Mouse (Mus musculus) myocyte (in vitro differentiated cells): Measurements from ENCODE around the gene Tnip3. TPM values are rescaled to one million over a fixed set of nuclear protein-coding genes. Genes with fewer than 3 reads are reported as not detected.

Experiments
- H3K27me3 ChIP-seq: one replicate; pipeline ENCODE4 v1.6.1; 2011; ENCODE audit not compliant: control insufficient read depth, insufficient read depth, insufficient read length
- H3K36me3 ChIP-seq: one replicate; pipeline ENCODE4 v1.6.1; 2011; ENCODE audit not compliant: control insufficient read depth, insufficient read depth
- H3K4me2 ChIP-seq: one replicate; pipeline ENCODE4 v1.6.1; 2011; ENCODE audit warnings: low read depth, control low read depth
- H3K4me3 ChIP-seq: one replicate; pipeline ENCODE4 v1.5.1; 2011; ENCODE audit warnings: mild to moderate bottlenecking, control low read depth, moderate library complexity
- H3K79me2 ChIP-seq: one replicate; pipeline ENCODE4 v1.6.1; 2011; ENCODE audit not compliant: control insufficient read depth, insufficient read depth
- H3ac ChIP-seq: one replicate; pipeline ENCODE4 v1.6.1; 2011; ENCODE audit not compliant: control insufficient read depth, insufficient read length
- CEBPB ChIP-seq: IDR thresholded peaks from 2 replicates; pipeline ENCODE4 v1.6.1; 2011; ENCODE audit warnings: mild to moderate bottlenecking, moderate library complexity; ENCODE audit not compliant: poor library complexity, insufficient read depth, severe bottlenecking
- E2F4 ChIP-seq: IDR thresholded peaks from one replicate; pipeline ENCODE4 v1.6.1; 2011; ENCODE audit warnings: mild to moderate bottlenecking, control low read depth, moderate library complexity; ENCODE audit not compliant: insufficient read depth
- MAX ChIP-seq: IDR thresholded peaks from one replicate; pipeline ENCODE4 v1.6.1; 2011; ENCODE audit warnings: low read depth, mild to moderate bottlenecking, control low read depth
- MYOD1 ChIP-seq, 3 experiments: IDR thresholded peaks; one replicate each; pipeline ENCODE4 v1.6.1; 2011; ENCODE audit warnings: control low read depth in 2 of 3, low read depth in 2 of 3, mild to moderate bottlenecking in 2 of 3, moderate library complexity in 1 of 3; ENCODE audit not compliant: insufficient read length in 2 of 3, control insufficient read depth in 1 of 3
- MYOG ChIP-seq, 3 experiments: IDR thresholded peaks; one replicate each; pipeline ENCODE4 v1.6.1; 2011; ENCODE audit warnings: control low read depth in 2 of 3, low read depth in 2 of 3, mild to moderate bottlenecking in 2 of 3; ENCODE audit not compliant: insufficient read length in 2 of 3, control insufficient read depth in 1 of 3, insufficient read depth in 1 of 3
- POLR2A ChIP-seq: IDR thresholded peaks from one replicate; pipeline ENCODE4 v1.6.1; 2011; ENCODE audit warnings: low read depth, mild to moderate bottlenecking, control low read depth, moderate library complexity; ENCODE audit not compliant: insufficient read length
- POLR2AphosphoS2 ChIP-seq: IDR thresholded peaks from one replicate; pipeline ENCODE4 v1.6.1; 2011; ENCODE audit warnings: low read depth, control low read depth; ENCODE audit not compliant: insufficient read length
- REST ChIP-seq: IDR thresholded peaks from one replicate; pipeline ENCODE4 v1.6.1; 2011; ENCODE audit warnings: mild to moderate bottlenecking, control low read depth, moderate library complexity; ENCODE audit not compliant: insufficient read depth, insufficient read length
- SRF ChIP-seq: IDR thresholded peaks from one replicate; pipeline ENCODE4 v1.6.1; 2011; ENCODE audit warnings: low read depth; ENCODE audit not compliant: control insufficient read depth, insufficient read length
- TCF12 ChIP-seq: IDR thresholded peaks from one replicate; pipeline ENCODE4 v1.6.1; 2011; ENCODE audit warnings: mild to moderate bottlenecking, control low read depth; ENCODE audit not compliant: poor library complexity, insufficient read depth, severe bottlenecking
- TCF3 ChIP-seq: IDR thresholded peaks from one replicate; pipeline ENCODE4 v1.6.1; 2011; ENCODE audit warnings: low read depth, control low read depth; ENCODE audit not compliant: insufficient read length
- USF1 ChIP-seq: IDR thresholded peaks from one replicate; pipeline ENCODE4 v1.6.1; 2011; ENCODE audit warnings: low read depth, mild to moderate bottlenecking, control low read depth, moderate library complexity
- polyA plus RNA-seq: library from polyadenylated mRNA; unstranded; fragments of >200 nt; fragmentation: generic; extraction: Trizol; gene quantifications from one replicate; pipeline ENCODE4 v1.2.1, GENCODE M21; 2012; ENCODE audit warnings: missing spikeins

Tnip3 gene
- polyA plus RNA-seq, 1 experiment, result 0.02 TPM

- H3K4me3 ChIP-seq, result no peak overlapping the region
- no peaks in the 10 kb centered on the region for H3K79me2 ChIP-seq
- no peak overlapping the region for H3ac ChIP-seq
- no peaks in the 10 kb centered on the region for H3K27me3 ChIP-seq
- no peak overlapping the region for H3K4me2 ChIP-seq
- H3K36me3 ChIP-seq, result no peaks in the 10 kb centered on the region
- no peak for TF ChIP-seq POLR2A
- TF ChIP-seq TCF12, result no peak
- TF ChIP-seq MYOG (IDR thresholded peaks at IDR 0.05; ENCODE audit: control insufficient read depth in 1 of 3, insufficient read depth in 1 of 3, insufficient read length in 2 of 3, low read depth in 2 of 3), result no peak
- no peak for TF ChIP-seq REST
- no peak for TF ChIP-seq SRF
- TF ChIP-seq TCF3, result no peak
- no peak for TF ChIP-seq CEBPB
- no peak for TF ChIP-seq USF1
- no peak for TF ChIP-seq POLR2AphosphoS2
- TF ChIP-seq E2F4, result no peak
- no peak for TF ChIP-seq MAX
- no peak for TF ChIP-seq MYOD1 (IDR thresholded peaks at IDR 0.05; ENCODE audit: control insufficient read depth in 1 of 3, insufficient read length in 2 of 3, low read depth in 2 of 3)
Measured at GRCm38 (mm10) chr6:65598522-65598921, 73.4 kb downstream of the Tnip3 start.

- H3K4me3 ChIP-seq, result no peak overlapping the region
- TF ChIP-seq POLR2AphosphoS2 (no peak), E2F4 (no peak), TCF3 (no peak)
- H3K36me3 ChIP-seq, result no peaks in the 10 kb centered on the region
- H3ac ChIP-seq, result no peak overlapping the region
- no peaks in the 10 kb centered on the region for H3K79me2 ChIP-seq
- no peaks in the 10 kb centered on the region for H3K27me3 ChIP-seq
- peak overlapping the region; percentile 12 for H3K4me2 ChIP-seq
Measured at GRCm38 (mm10) chr6:65599865-65600739, 75.0 kb downstream of the Tnip3 start.

- Histone ChIP-seq H3ac (no peak overlapping the region), H3K36me3 (no peaks in the 10 kb centered on the region), H3K27me3 (no peaks in the 10 kb centered on the region), H3K4me3 (no peak overlapping the region), H3K4me2 (no peak overlapping the region), H3K79me2 (no peaks in the 10 kb centered on the region)
- no peak for TF ChIP-seq MYOG (IDR thresholded peaks at IDR 0.05; ENCODE audit: control insufficient read depth in 1 of 3, insufficient read depth in 1 of 3, insufficient read length in 2 of 3, low read depth in 2 of 3)
- TF ChIP-seq REST, result no peak
- no peak for TF ChIP-seq E2F4
- no peak for TF ChIP-seq POLR2AphosphoS2
- TF ChIP-seq CEBPB, result no peak
Measured at GRCm38 (mm10) chr6:65600887-65601286, 75.8 kb downstream of the Tnip3 start.

GRCm38 (mm10) chr6:65605778-65606177, 80.7 kb downstream of the Tnip3 start:
- H3K27me3 ChIP-seq, result no peaks in the 10 kb centered on the region
- H3ac ChIP-seq, result no peak overlapping the region
- no peaks in the 10 kb centered on the region for H3K79me2 ChIP-seq
- no peak overlapping the region for H3K4me2 ChIP-seq
- no peak for TF ChIP-seq POLR2AphosphoS2
- no peak for TF ChIP-seq CEBPB
- no peak for TF ChIP-seq SRF
- no peak for TF ChIP-seq MYOD1 (IDR thresholded peaks at IDR 0.05; ENCODE audit: control insufficient read depth in 1 of 3, insufficient read length in 2 of 3, low read depth in 2 of 3)
- no peak for TF ChIP-seq POLR2A
- no peak for TF ChIP-seq TCF12
- TF ChIP-seq USF1, result no peak
- no peak for TF ChIP-seq MAX
- no peaks in the 10 kb centered on the region for H3K36me3 ChIP-seq
- H3K4me3 ChIP-seq, result no peak overlapping the region

GRCm38 (mm10) chr6:65606946-65607345, 81.8 kb downstream of the Tnip3 start:
- TF ChIP-seq SRF, result no peak
- TF ChIP-seq CEBPB, result peak; percentile 64; the same call in 1 of the 2 replicates
- TF ChIP-seq POLR2AphosphoS2, result no peak
- no peak for TF ChIP-seq TCF3
- no peak for TF ChIP-seq USF1
- no peaks in the 10 kb centered on the region for H3K79me2 ChIP-seq
- H3ac ChIP-seq, result no peak overlapping the region
- no peaks in the 10 kb centered on the region for H3K36me3 ChIP-seq
- no peaks in the 10 kb centered on the region for H3K27me3 ChIP-seq
- no peak overlapping the region for H3K4me2 ChIP-seq
- H3K4me3 ChIP-seq, result no peak overlapping the region
